Mouse (Mus musculus): ENCODE results near the gene Pglyrp2. TPM values are rescaled to one million over a fixed set of nuclear protein-coding genes. Genes with fewer than 3 reads are reported as not detected.
A peak's percentile ranks its signal among the peaks of the same experiment; 100 is the strongest.

The Pglyrp2 gene
- total and polyA plus RNA-seq, 3 experiments = 0.33 to 0.35 TPM; not detected in 1

- Histone ChIP-seq H3K9me3 (replicated peaks) (no peaks in the 10 kb centered on the region), H3K27me3 (ENCODE audit: insufficient read depth, low read length) (peaks cover 17% of the 10 kb centered on the region), H3K4me1 (ENCODE audit: insufficient read depth, low read depth, low read length) (no peaks in the 10 kb centered on the region), H3K36me3 (replicated peaks) (no peaks in the 10 kb centered on the region), H3K4me3 (ENCODE audit: low read depth, low read length) (no peak overlapping the region)
- TF ChIP-seq GATA1 (IDR thresholded peaks at IDR 0.05; ENCODE audit: borderline replicate concordance, low read length) (no peak), TAL1 (conservative IDR thresholded peaks at IDR 0.05; ENCODE audit: low read depth, low read length) (no peak), POLR2AphosphoS5 (IDR thresholded peaks at IDR 0.05; ENCODE audit: insufficient replicate concordance, low read depth, low read length) (no peak), CTCF (IDR thresholded peaks at IDR 0.05; ENCODE audit: low read depth, low read length) (no peak), GATA2 (IDR thresholded peaks at IDR 0.05; ENCODE audit: borderline replicate concordance, low read depth, low read length) (no peak)
- ATAC-seq (ENCODE audit: extremely low read depth, insufficient number of reproducible peaks, low FRiP score, poor library complexity, severe bottlenecking) = no peak
- DNase-seq (ENCODE audit: low spot score) = no peak
These were observed 27.7 kb downstream of the Pglyrp2 start for GRCm38 (mm10) chr17:32396266-32396665.

- TF ChIP-seq TAL1 (conservative IDR thresholded peaks at IDR 0.05; ENCODE audit: low read depth, low read length) = no peak
- TF ChIP-seq POLR2AphosphoS5 (IDR thresholded peaks at IDR 0.05; ENCODE audit: insufficient replicate concordance, low read depth, low read length) = no peak
- TF ChIP-seq GATA2 (IDR thresholded peaks at IDR 0.05; ENCODE audit: borderline replicate concordance, low read depth, low read length) = no peak
- TF ChIP-seq GATA1 (IDR thresholded peaks at IDR 0.05; ENCODE audit: borderline replicate concordance, low read length) = no peak
- TF ChIP-seq CTCF (IDR thresholded peaks at IDR 0.05; ENCODE audit: low read depth, low read length) = no peak
These were observed 30.0 kb downstream of the Pglyrp2 start for GRCm38 (mm10) chr17:32393944-32394343.

GRCm38 (mm10) chr17:32389101-32389659, 34.8 kb downstream of the Pglyrp2 start, which contains the start of gene Wiz:
Gene Wiz (minus strand): TSS chr17:32389439.
- DNase-seq (ENCODE audit: low spot score) (peak; percentile 92), ATAC-seq (ENCODE audit: extremely low read depth, insufficient number of reproducible peaks, low FRiP score, poor library complexity, severe bottlenecking) (peak; percentile 84)
- Histone ChIP-seq H3K4me1 (ENCODE audit: insufficient read depth, low read depth, low read length) (peaks cover 22% of the 10 kb centered on the region), H3K9me3 (replicated peaks) (no peaks in the 10 kb centered on the region), H3K36me3 (replicated peaks) (no peaks in the 10 kb centered on the region), H3K27me3 (ENCODE audit: insufficient read depth, low read length) (peaks cover 6% of the 10 kb centered on the region; the same call in 1 of the 2 replicates), H3K4me3 (ENCODE audit: low read depth, low read length) (peak within 1 kb of the TSS; percentile 84)
- TF ChIP-seq CTCF (IDR thresholded peaks at IDR 0.05; ENCODE audit: low read depth, low read length) (no peak), GATA1 (IDR thresholded peaks at IDR 0.05; ENCODE audit: borderline replicate concordance, low read length) (no peak), POLR2AphosphoS5 (IDR thresholded peaks at IDR 0.05; ENCODE audit: insufficient replicate concordance, low read depth, low read length) (no peak), GATA2 (IDR thresholded peaks at IDR 0.05; ENCODE audit: borderline replicate concordance, low read depth, low read length) (no peak), TAL1 (conservative IDR thresholded peaks at IDR 0.05; ENCODE audit: low read depth, low read length) (no peak)

More at GRCm38 (mm10) chr17:32393944-32394343, 30.0 kb downstream of the Pglyrp2 start:
- no peaks in the 10 kb centered on the region for H3K9me3 ChIP-seq (replicated peaks)
- H3K4me1 ChIP-seq (ENCODE audit: insufficient read depth, low read depth, low read length) = no peaks in the 10 kb centered on the region
- DNase-seq (ENCODE audit: low spot score) = no peak
- H3K27me3 ChIP-seq (ENCODE audit: insufficient read depth, low read length) = peaks cover 12% of the 10 kb centered on the region; the same call in 1 of the 2 replicates
- no peak overlapping the region for H3K4me3 ChIP-seq (ENCODE audit: low read depth, low read length)
- no peak for ATAC-seq (ENCODE audit: extremely low read depth, insufficient number of reproducible peaks, low FRiP score, poor library complexity, severe bottlenecking)
- H3K36me3 ChIP-seq (replicated peaks) = no peaks in the 10 kb centered on the region

- Histone ChIP-seq H3K4me3 (ENCODE audit: low read depth, low read length) (peak overlapping the region; percentile 84), H3K4me1 (ENCODE audit: insufficient read depth, low read depth, low read length) (peaks cover 22% of the 10 kb centered on the region), H3K27me3 (ENCODE audit: insufficient read depth, low read length) (peaks cover 3% of the 10 kb centered on the region; the same call in 1 of the 2 replicates), H3K9me3 (replicated peaks) (no peaks in the 10 kb centered on the region), H3K36me3 (replicated peaks) (no peaks in the 10 kb centered on the region)
- DNase-seq (ENCODE audit: low spot score) (peak; percentile 58), ATAC-seq (ENCODE audit: extremely low read depth, insufficient number of reproducible peaks, low FRiP score, poor library complexity, severe bottlenecking) (no peak)
- TF ChIP-seq GATA1 (IDR thresholded peaks at IDR 0.05; ENCODE audit: borderline replicate concordance, low read length) (no peak), POLR2AphosphoS5 (IDR thresholded peaks at IDR 0.05; ENCODE audit: insufficient replicate concordance, low read depth, low read length) (no peak), CTCF (IDR thresholded peaks at IDR 0.05; ENCODE audit: low read depth, low read length) (no peak), GATA2 (IDR thresholded peaks at IDR 0.05; ENCODE audit: borderline replicate concordance, low read depth, low read length) (no peak), TAL1 (conservative IDR thresholded peaks at IDR 0.05; ENCODE audit: low read depth, low read length) (no peak)
These were observed 35.4 kb downstream of the Pglyrp2 start for GRCm38 (mm10) chr17:32388370-32389100.

GRCm38 (mm10) chr17:32387986-32388369, 36.0 kb downstream of the Pglyrp2 start:
- ATAC-seq (ENCODE audit: extremely low read depth, insufficient number of reproducible peaks, low FRiP score, poor library complexity, severe bottlenecking) (no peak), DNase-seq (ENCODE audit: low spot score) (no peak)
- peaks cover 3% of the 10 kb centered on the region; the same call in 1 of the 2 replicates for H3K27me3 ChIP-seq (ENCODE audit: insufficient read depth, low read length)
- no peak for TF ChIP-seq CTCF (IDR thresholded peaks at IDR 0.05; ENCODE audit: low read depth, low read length)
- no peak for TF ChIP-seq GATA2 (IDR thresholded peaks at IDR 0.05; ENCODE audit: borderline replicate concordance, low read depth, low read length)
- no peak for TF ChIP-seq TAL1 (conservative IDR thresholded peaks at IDR 0.05; ENCODE audit: low read depth, low read length)
- TF ChIP-seq POLR2AphosphoS5 (IDR thresholded peaks at IDR 0.05; ENCODE audit: insufficient replicate concordance, low read depth, low read length) = no peak
- no peak for TF ChIP-seq GATA1 (IDR thresholded peaks at IDR 0.05; ENCODE audit: borderline replicate concordance, low read length)
- no peak overlapping the region; the same call in 1 of the 2 replicates for H3K4me3 ChIP-seq (ENCODE audit: low read depth, low read length)
- no peaks in the 10 kb centered on the region for H3K9me3 ChIP-seq (replicated peaks)
- no peaks in the 10 kb centered on the region for H3K36me3 ChIP-seq (replicated peaks)
- peaks cover 22% of the 10 kb centered on the region for H3K4me1 ChIP-seq (ENCODE audit: insufficient read depth, low read depth, low read length)
